Mouse (Mus musculus): Measurements from ENCODE around the gene Aspa.
"Not testable (repeated sequence)": the region's sequence is repeated elsewhere in the genome, so short reads cannot be mapped to it uniquely, and the experiment has no call there.

The Aspa gene

GRCm38 (mm10) chr11:73329442-73329841 lies at the start of gene Aspa, which contains the start of the genes Gm49340 and Spata22:
Aspa (minus strand) TSS chr11:73329596.
Gm49340 (plus strand) TSS chr11:73329741.
Spata22 (plus strand) TSS chr11:73329741.
- no peak for DNase-seq

- DNase-seq: no peak
Measured at GRCm38 (mm10) chr11:73370946-73371345, 41.5 kb upstream of the Aspa start, which contains the start of gene Olfr376. Olfr376 (plus strand) TSS chr11:73371246.

GRCm38 (mm10) chr11:73350483-73350882 lies 21.1 kb upstream of the Aspa start, which contains the start of gene Olfr20:
Olfr20 (plus strand) TSS chr11:73350783.
- DNase-seq: no peak

GRCm38 (mm10) chr11:73336919-73337318 lies 7.5 kb upstream of the Aspa start:
- no peak for DNase-seq

GRCm38 (mm10) chr11:73333357-73333756 lies 4.0 kb upstream of the Aspa start:
- DNase-seq: no peak

GRCm38 (mm10) chr11:73327361-73327760 lies 2.0 kb downstream of the Aspa start:
- DNase-seq: no peak

GRCm38 (mm10) chr11:73326485-73326886 lies 2.9 kb downstream of the Aspa start:
- DNase-seq: no peak

GRCm38 (mm10) chr11:73323906-73324830 lies 5.2 kb downstream of the Aspa start:
- no peak for DNase-seq

- not testable (repeated sequence) for DNase-seq
Measured at GRCm38 (mm10) chr11:73321064-73321463, 8.3 kb downstream of the Aspa start.

- DNase-seq: not testable (repeated sequence)
Measured at GRCm38 (mm10) chr11:73318581-73318980, 10.8 kb downstream of the Aspa start.

- DNase-seq: no peak
Measured at GRCm38 (mm10) chr11:73315961-73316360, 13.4 kb downstream of the Aspa start.

GRCm38 (mm10) chr11:73303123-73303522 lies 26.3 kb downstream of the Aspa start:
- no peak for DNase-seq

- DNase-seq: no peak
Measured at GRCm38 (mm10) chr11:73289621-73290020, 39.8 kb downstream of the Aspa start.

GRCm38 (mm10) chr11:73284351-73284750 lies 45.0 kb downstream of the Aspa start:
- DNase-seq: no peak

- DNase-seq: no peak
Measured at GRCm38 (mm10) chr11:73283926-73284325, 45.5 kb downstream of the Aspa start.

- no peak for DNase-seq
Measured at GRCm38 (mm10) chr11:73283369-73283768, 46.0 kb downstream of the Aspa start.

GRCm38 (mm10) chr11:73281528-73282027 lies 47.8 kb downstream of the Aspa start:
- peak in 1 of 2 experiments; percentile 4 for DNase-seq

- no peak for DNase-seq
Measured at GRCm38 (mm10) chr11:73280710-73281109, 48.7 kb downstream of the Aspa start.

- no peak for DNase-seq
Measured at GRCm38 (mm10) chr11:73274821-73275220, 54.6 kb downstream of the Aspa start.

GRCm38 (mm10) chr11:73267267-73267666 lies 62.1 kb downstream of the Aspa start, which contains the start of gene Trpv3:
Trpv3 (plus strand) TSS chr11:73267388.
- DNase-seq: no peak

GRCm38 (mm10) chr11:73261385-73261784 lies 68.0 kb downstream of the Aspa start:
- DNase-seq: no peak

GRCm38 (mm10) chr11:73260457-73260856 lies 68.9 kb downstream of the Aspa start:
- no peak for DNase-seq

GRCm38 (mm10) chr11:73258664-73259063 lies 70.7 kb downstream of the Aspa start:
- no peak for DNase-seq
